7 mouse cellular contexts compared by ENCODE assay signal in the genomic region with DNA sequence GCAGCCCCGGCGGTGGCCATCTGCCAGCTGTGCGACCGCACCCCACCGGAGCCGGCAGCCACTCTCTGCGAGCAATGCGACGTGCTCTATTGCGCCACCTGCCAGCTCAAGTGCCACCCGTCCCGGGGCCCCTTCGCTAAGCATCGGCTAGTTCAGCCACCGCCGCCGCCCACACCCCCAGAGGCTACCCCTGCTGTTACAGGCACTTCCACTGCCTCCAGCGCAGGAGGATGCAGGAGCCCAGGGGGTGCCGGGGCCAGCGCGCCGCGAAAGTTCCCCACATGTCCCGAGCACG. TPM values are rescaled to one million over a fixed set of nuclear protein-coding genes. Genes with fewer than 3 reads are reported as not detected.
DNase-seq lines count a peak whose midpoint lies in the region; ATAC-seq lines count a peak whose summit lies in the region.

No protein-coding gene starts in this region.

- peak; percentile 36 for ATAC-seq in forebrain, embryonic 14.5 days
- no peak for ATAC-seq in intestine, embryonic 14.5 days (replicated peaks; ENCODE audit: low FRiP score, low TSS enrichment, low read depth)
- peak; percentile 26; the same call in 1 of the 2 replicates for ATAC-seq in midbrain, embryonic 11.5 days (ENCODE audit: low FRiP score)

- peak; percentile 51 to 53 for DNase-seq in adrenal gland, adult 18-20 months (ENCODE audit: low spot score in 2 of 2)
- peak; percentile 83 for DNase-seq in cerebellum, adult 11 months
- DNase-seq in forebrain, embryonic 14.5 days (ENCODE audit: low spot score): peak; percentile 88
- peak; percentile 77 for DNase-seq in intestine, embryonic 14.5 days (ENCODE audit: low spot score)
- DNase-seq in limb, embryonic 10.5 days (ENCODE audit: low spot score): peak; percentile 65
- DNase-seq in midbrain, embryonic 11.5 days (ENCODE audit: low spot score, missing footprints): no peak
- peak; percentile 49 to 81 for DNase-seq in spleen, postnatal 4 days (ENCODE audit: low spot score in 2 of 2)

- peak overlapping the region; percentile 90 for H3K27ac ChIP-seq in forebrain, embryonic 14.5 days (ENCODE audit: low read depth, low read length)
- no peak overlapping the region for H3K27ac ChIP-seq in intestine, embryonic 14.5 days (ENCODE audit: low read depth)
- H3K27ac ChIP-seq in limb, embryonic 10.5 days: no peak overlapping the region
- H3K27ac ChIP-seq in midbrain, embryonic 11.5 days (ENCODE audit: low read depth, low read length): no peak overlapping the region

- no peaks in the 10 kb centered on the region for H3K9me3 ChIP-seq in forebrain, embryonic 14.5 days (replicated peaks; ENCODE audit: control insufficient read depth, low read length)
- H3K9me3 ChIP-seq in intestine, embryonic 14.5 days (ENCODE audit: control insufficient read depth, low read length): no peaks in the 10 kb centered on the region
- H3K9me3 ChIP-seq in limb, embryonic 10.5 days (replicated peaks): no peaks in the 10 kb centered on the region
- H3K9me3 ChIP-seq in midbrain, embryonic 11.5 days (ENCODE audit: control insufficient read depth, low read length): no peaks in the 10 kb centered on the region

- H3K36me3 ChIP-seq in forebrain, embryonic 14.5 days (ENCODE audit: control insufficient read depth, insufficient read depth, low read length): no peaks in the 10 kb centered on the region
- no peaks in the 10 kb centered on the region for H3K36me3 ChIP-seq in intestine, embryonic 14.5 days (ENCODE audit: control insufficient read depth, insufficient read depth, low read length)
- no peaks in the 10 kb centered on the region for H3K36me3 ChIP-seq in limb, embryonic 10.5 days
- H3K36me3 ChIP-seq in midbrain, embryonic 11.5 days (ENCODE audit: control insufficient read depth, insufficient read depth, low read length): no peaks in the 10 kb centered on the region

- H3K4me1 ChIP-seq in forebrain, embryonic 14.5 days (ENCODE audit: control insufficient read depth, insufficient read depth, low read length): peaks cover 18% of the 10 kb centered on the region
- H3K4me1 ChIP-seq in intestine, embryonic 14.5 days (replicated peaks; ENCODE audit: control insufficient read depth, insufficient read depth, low read length): peaks cover 17% of the 10 kb centered on the region
- peaks cover 31% of the 10 kb centered on the region for H3K4me1 ChIP-seq in limb, embryonic 10.5 days
- peaks cover 21% of the 10 kb centered on the region for H3K4me1 ChIP-seq in midbrain, embryonic 11.5 days (ENCODE audit: control insufficient read depth, insufficient read depth, low read length)

- H3K4me3 ChIP-seq in forebrain, embryonic 14.5 days (ENCODE audit: low read depth, low read length): peak overlapping the region; percentile 61
- H3K4me3 ChIP-seq in intestine, embryonic 14.5 days (ENCODE audit: low read depth, low read length): peak overlapping the region; percentile 54
- peak overlapping the region; percentile 63 for H3K4me3 ChIP-seq in limb, embryonic 10.5 days
- H3K4me3 ChIP-seq in midbrain, embryonic 11.5 days (ENCODE audit: low read depth, low read length): peak overlapping the region; percentile 58

- peak overlapping the region; percentile 94 for H3K4me2 ChIP-seq in forebrain, embryonic 14.5 days (ENCODE audit: low read length)
- H3K4me2 ChIP-seq in intestine, embryonic 14.5 days (ENCODE audit: low read length): peak overlapping the region; percentile 99
- H3K4me2 ChIP-seq in midbrain, embryonic 11.5 days: peak overlapping the region; percentile 94

- H3K9ac ChIP-seq in forebrain, embryonic 14.5 days (ENCODE audit: low read length): peak overlapping the region; percentile 77
- H3K9ac ChIP-seq in intestine, embryonic 14.5 days (ENCODE audit: low read length): no peak overlapping the region
- H3K9ac ChIP-seq in midbrain, embryonic 11.5 days (ENCODE audit: low read length): peak overlapping the region; percentile 61

- peaks cover 15% of the 10 kb centered on the region for H3K27me3 ChIP-seq in forebrain, embryonic 14.5 days (replicated peaks; ENCODE audit: control insufficient read depth, insufficient read depth, low read length)
- peaks cover 57% of the 10 kb centered on the region for H3K27me3 ChIP-seq in intestine, embryonic 14.5 days (replicated peaks; ENCODE audit: control insufficient read depth, insufficient read depth, low read length)
- H3K27me3 ChIP-seq in limb, embryonic 10.5 days (ENCODE audit: low read depth, poor library complexity, severe bottlenecking): peaks cover 76% of the 10 kb centered on the region
- peaks cover 49% of the 10 kb centered on the region for H3K27me3 ChIP-seq in midbrain, embryonic 11.5 days (ENCODE audit: control insufficient read depth, insufficient read depth, low read length)

- WGBS in forebrain, embryonic 14.5 days: 0% methylated on average over 25 of the region's 25 CpGs
- WGBS in intestine, embryonic 14.5 days: under 1% methylated on average over 23 of the region's 25 CpGs
- under 1% methylated on average over 25 of the region's 25 CpGs for WGBS in limb, embryonic 10.5 days
- under 1% methylated on average over 25 of the region's 25 CpGs for WGBS in midbrain, embryonic 11.5 days

RNA-seq across cellular contexts. Expression of gene Trim67, which starts 1.5 kb away (rescaled TPM):
- 1 to 10 TPM; 1.1 to 2.2 TPM for total RNA-seq in adrenal gland, adult 18-20 months (2021)
- 16.5 and 22.0 TPM in 2 replicates for polyA plus RNA-seq in forebrain, embryonic 14.5 days (2014; fragmentation: Nextera tagmentation; extraction: Ambion mirVana)
- 0.78 and 1.2 TPM in 2 replicates for polyA plus RNA-seq in intestine, embryonic 14.5 days (2014; fragmentation: Nextera tagmentation; extraction: Ambion mirVana)
- not detected in 2 replicates for polyA plus RNA-seq in limb, embryonic 10.5 days (2016; fragmentation: Nextera tagmentation; extraction: Ambion mirVana)
- polyA plus RNA-seq in midbrain, embryonic 11.5 days (2014; fragmentation: Nextera tagmentation; extraction: Ambion mirVana): 2.9 and 3.3 TPM in 2 replicates

RNA-seq across cellular contexts. Expression of gene Fam89a, which starts 42.8 kb away (rescaled TPM):
- total RNA-seq in adrenal gland, adult 18-20 months (2021): under 1 TPM in 1 of 2 experiments, not detected in 1; 0.90 TPM
- 0.27 and 0.38 TPM in 2 replicates for polyA plus RNA-seq in forebrain, embryonic 14.5 days (2014; fragmentation: Nextera tagmentation; extraction: Ambion mirVana)
- polyA plus RNA-seq in intestine, embryonic 14.5 days (2014; fragmentation: Nextera tagmentation; extraction: Ambion mirVana): 6.5 and 6.9 TPM in 2 replicates
- polyA plus RNA-seq in limb, embryonic 10.5 days (2016; fragmentation: Nextera tagmentation; extraction: Ambion mirVana): 5.1 and 7.0 TPM in 2 replicates
- polyA plus RNA-seq in midbrain, embryonic 11.5 days (2014; fragmentation: Nextera tagmentation; extraction: Ambion mirVana): 2.1 and 2.2 TPM in 2 replicates
